11 mouse cellular contexts compared by ENCODE assay signal in genomic region chr16:91918461-91918860, GRCm38 (mm10).
DNase-seq lines count a peak whose midpoint lies in the region; ATAC-seq and TF ChIP-seq lines count a peak whose summit lies in the region.
"Had no signal": no experiment of that assay in that cellular context is flagged by ENCODE, and none has a peak within 500 bp of the region (broad histone marks: within the 10 kb centered on the region; RNA-seq: fewer than 3 reads in every experiment).

No protein-coding gene starts in this region.

- H3K36me3 ChIP-seq in forebrain, embryonic 10.5 days (replicated peaks): peaks cover 14% of the 10 kb centered on the region
- no peaks in the 10 kb centered on the region for H3K36me3 ChIP-seq in forebrain, embryonic 11.5 days (ENCODE audit: control insufficient read depth, insufficient read depth, low read length)
- H3K36me3 ChIP-seq in midbrain, embryonic 11.5 days (ENCODE audit: control insufficient read depth, insufficient read depth, low read length): no peaks in the 10 kb centered on the region
- no peaks in the 10 kb centered on the region for H3K36me3 ChIP-seq in midbrain, embryonic 16.5 days (ENCODE audit: control insufficient read depth, insufficient read depth, low read length)
- H3K36me3 ChIP-seq in neural tube, embryonic 14.5 days (ENCODE audit: control insufficient read depth, insufficient read depth, low read length): no peaks in the 10 kb centered on the region; the same call in 1 of the 2 replicates
- no peaks in the 10 kb centered on the region; the same call in 1 of the 2 replicates for H3K36me3 ChIP-seq in thymus, adult 2 months (ENCODE audit: control insufficient read depth, insufficient read depth, low read length)
- H3K36me3 ChIP-seq: stomach, embryonic 15.5 days had no signal

- no peak for TF ChIP-seq POLR2A in brain, embryonic 14.5 days (IDR thresholded peaks at IDR 0.05; ENCODE audit: borderline replicate concordance, extremely low read depth, insufficient read depth, insufficient read length, poor library complexity, severe bottlenecking)
- TF ChIP-seq POLR2A in thymus, adult 2 months (IDR thresholded peaks at IDR 0.05; ENCODE audit: control insufficient read depth, extremely low read depth, insufficient read depth, low read length, poor library complexity): no peak

- H3K9me3 ChIP-seq in forebrain, embryonic 10.5 days: no peaks in the 10 kb centered on the region
- no peaks in the 10 kb centered on the region for H3K9me3 ChIP-seq in forebrain, embryonic 11.5 days (ENCODE audit: control insufficient read depth, low read length)
- no peaks in the 10 kb centered on the region for H3K9me3 ChIP-seq in midbrain, embryonic 11.5 days (ENCODE audit: control insufficient read depth, low read length)
- H3K9me3 ChIP-seq in midbrain, embryonic 16.5 days (replicated peaks; ENCODE audit: control insufficient read depth, low read length, poor library complexity, severe bottlenecking): no peaks in the 10 kb centered on the region
- H3K9me3 ChIP-seq in neural tube, embryonic 14.5 days (ENCODE audit: control insufficient read depth, low read length): no peaks in the 10 kb centered on the region
- H3K9me3 ChIP-seq: heart, embryonic 13.5 days; limb, embryonic 12.5 days; stomach, embryonic 15.5 days had no signal

- H3K9ac ChIP-seq in forebrain, embryonic 11.5 days (ENCODE audit: low read length): no peak overlapping the region
- H3K9ac ChIP-seq in midbrain, embryonic 11.5 days (ENCODE audit: low read length): no peak overlapping the region
- no peak overlapping the region for H3K9ac ChIP-seq in midbrain, embryonic 16.5 days (ENCODE audit: low read depth, low read length)
- no peak overlapping the region for H3K9ac ChIP-seq in neural tube, embryonic 14.5 days (replicated peaks; ENCODE audit: low read depth, low read length)
- H3K9ac ChIP-seq: limb, embryonic 12.5 days; stomach, embryonic 15.5 days had no signal

- WGBS in forebrain, embryonic 10.5 days: 67% methylated on average over 4 of the region's 4 CpGs
- WGBS in forebrain, embryonic 11.5 days: 57% methylated on average over 4 of the region's 4 CpGs
- WGBS in midbrain, embryonic 11.5 days: 78% methylated on average over 4 of the region's 4 CpGs
- 61% methylated on average over 4 of the region's 4 CpGs for WGBS in midbrain, embryonic 16.5 days
- WGBS in neural tube, embryonic 14.5 days: 60% methylated on average over 4 of the region's 4 CpGs
- 83% methylated on average over 4 of the region's 4 CpGs for WGBS in thymus, adult 2 months

- no peak overlapping the region for H3K4me2 ChIP-seq in forebrain, embryonic 11.5 days (ENCODE audit: low read depth, low read length, severe bottlenecking)
- H3K4me2 ChIP-seq in midbrain, embryonic 11.5 days: no peak overlapping the region
- no peak overlapping the region for H3K4me2 ChIP-seq in midbrain, embryonic 16.5 days (ENCODE audit: low read length)
- H3K4me2 ChIP-seq in neural tube, embryonic 14.5 days (ENCODE audit: low read depth, low read length): no peak overlapping the region

- H3K4me1 ChIP-seq in forebrain, embryonic 10.5 days: peaks cover 37% of the 10 kb centered on the region
- H3K4me1 ChIP-seq in forebrain, embryonic 11.5 days (replicated peaks; ENCODE audit: control insufficient read depth, insufficient read depth, low read length): peaks cover 2% of the 10 kb centered on the region; the same call in 1 of the 2 replicates
- no peaks in the 10 kb centered on the region for H3K4me1 ChIP-seq in midbrain, embryonic 11.5 days (ENCODE audit: control insufficient read depth, insufficient read depth, low read length)
- H3K4me1 ChIP-seq in midbrain, embryonic 16.5 days (ENCODE audit: control insufficient read depth, insufficient read depth, low read length): 0 out of 2 replicates have a peak, but pooled peaks cover 2% of the 10 kb centered on the region
- H3K4me1 ChIP-seq in neural tube, embryonic 14.5 days (ENCODE audit: control insufficient read depth, insufficient read depth, low read length): peaks cover 9% of the 10 kb centered on the region; the same call in 1 of the 2 replicates
- peaks cover 6% of the 10 kb centered on the region for H3K4me1 ChIP-seq in thymus, adult 2 months (replicated peaks; ENCODE audit: control insufficient read depth, insufficient read depth, low read length)
- H3K4me1 ChIP-seq: stomach, embryonic 15.5 days had no signal

- no peak overlapping the region for H3K4me3 ChIP-seq in forebrain, embryonic 10.5 days
- H3K4me3 ChIP-seq in forebrain, embryonic 11.5 days (ENCODE audit: low read depth, low read length): no peak overlapping the region
- no peak overlapping the region for H3K4me3 ChIP-seq in midbrain, embryonic 11.5 days (ENCODE audit: low read depth, low read length)
- H3K4me3 ChIP-seq in midbrain, embryonic 16.5 days (ENCODE audit: low read depth, low read length): no peak overlapping the region
- no peak overlapping the region for H3K4me3 ChIP-seq in neural tube, embryonic 14.5 days (ENCODE audit: low read depth, low read length)
- no peak overlapping the region for H3K4me3 ChIP-seq in thymus, adult 2 months (ENCODE audit: control insufficient read depth, insufficient read depth, low read length)

- no peak for TF ChIP-seq CTCF in brain, embryonic 14.5 days (IDR thresholded peaks at IDR 0.05; ENCODE audit: borderline replicate concordance, extremely low read depth, insufficient read depth, insufficient read length)
- TF ChIP-seq CTCF in thymus, adult 2 months (IDR thresholded peaks at IDR 0.05; ENCODE audit: borderline replicate concordance, control insufficient read depth, extremely low read depth, insufficient read depth, low read length, poor library complexity): no peak

- no peaks in the 10 kb centered on the region for H3K27me3 ChIP-seq in forebrain, embryonic 10.5 days (ENCODE audit: poor library complexity, severe bottlenecking)
- no peaks in the 10 kb centered on the region for H3K27me3 ChIP-seq in forebrain, embryonic 11.5 days (ENCODE audit: control insufficient read depth, insufficient read depth, low read length)
- no peaks in the 10 kb centered on the region for H3K27me3 ChIP-seq in midbrain, embryonic 11.5 days (ENCODE audit: control insufficient read depth, insufficient read depth, low read length)
- H3K27me3 ChIP-seq in midbrain, embryonic 16.5 days (ENCODE audit: control insufficient read depth, insufficient read depth, low read depth, low read length): no peaks in the 10 kb centered on the region
- no peaks in the 10 kb centered on the region for H3K27me3 ChIP-seq in neural tube, embryonic 14.5 days (ENCODE audit: control insufficient read depth, insufficient read depth, low read length)
- H3K27me3 ChIP-seq in thymus, adult 2 months (ENCODE audit: control insufficient read depth, insufficient read depth, low read length): no peaks in the 10 kb centered on the region
- H3K27me3 ChIP-seq: heart, embryonic 13.5 days; limb, embryonic 12.5 days; stomach, embryonic 15.5 days had no signal

- no peak for ATAC-seq in forebrain, embryonic 11.5 days (replicated peaks; ENCODE audit: low FRiP score)
- ATAC-seq in midbrain, embryonic 11.5 days (ENCODE audit: low FRiP score): no peak
- ATAC-seq in midbrain, embryonic 16.5 days: no peak; the same call in 1 of the 2 replicates
- ATAC-seq in neural tube, embryonic 14.5 days (ENCODE audit: low read depth): peak; percentile 64; the same call in 1 of the 2 replicates

- H3K27ac ChIP-seq in forebrain, embryonic 10.5 days: peak overlapping the region; percentile 62
- H3K27ac ChIP-seq in forebrain, embryonic 11.5 days (ENCODE audit: low read depth, low read length): no peak overlapping the region
- no peak overlapping the region for H3K27ac ChIP-seq in midbrain, embryonic 11.5 days (ENCODE audit: low read depth, low read length)
- H3K27ac ChIP-seq in midbrain, embryonic 16.5 days (ENCODE audit: low read length): no peak overlapping the region
- 0 out of 2 replicates have a peak overlapping the region, but pooled peaks have one; percentile 10 for H3K27ac ChIP-seq in neural tube, embryonic 14.5 days (ENCODE audit: low read depth, low read length)
- H3K27ac ChIP-seq in thymus, adult 2 months (ENCODE audit: control insufficient read depth, insufficient read depth, low read length): no peak overlapping the region
- H3K27ac ChIP-seq: limb, embryonic 12.5 days; stomach, embryonic 15.5 days had no signal

- no peak for DNase-seq in forebrain, embryonic 10.5 days (ENCODE audit: extremely low spot score, low spot score)
- DNase-seq in forebrain, embryonic 11.5 days (ENCODE audit: low spot score): no peak
- DNase-seq in midbrain, embryonic 11.5 days (ENCODE audit: low spot score, missing footprints): peak; percentile 89
- peak; percentile 87 for DNase-seq in brain, embryonic 14.5 days (ENCODE audit: low read depth)
- no peak for DNase-seq in thymus, adult 2 months
- DNase-seq in kidney, adult 8-10 months: no peak

Comparison
In these comparisons a context has a peak if more than half of its experiments do, and no peak if none do; other contexts are left out.
1. H3K27ac ChIP-seq: peak in forebrain, embryonic 10.5 days (single experiment) and neural tube, embryonic 14.5 days (single experiment); none in forebrain, embryonic 11.5 days (single experiment), midbrain, embryonic 11.5 days (single experiment), midbrain, embryonic 16.5 days (single experiment) and thymus, adult 2 months (single experiment).
2. DNase-seq: peak in midbrain, embryonic 11.5 days (single experiment) and brain, embryonic 14.5 days (single experiment); none in forebrain, embryonic 10.5 days (single experiment), forebrain, embryonic 11.5 days (single experiment), thymus, adult 2 months (single experiment) and kidney, adult 8-10 months (0 of 2).